Mouse (Mus musculus) layer of hippocampus, adult 9-10 months (tissue): ENCODE results near the gene Fstl4.
"Not testable (repeated sequence)": the region's sequence is repeated elsewhere in the genome, so short reads cannot be mapped to it uniquely, and the experiment has no call there.

Experiments
- DNase-seq: peaks from one replicate; pipeline ENCODE4 v3.0.0; 2022; ENCODE audit warnings: low spot score

Fstl4 gene

GRCm38 (mm10) chr11:53139666-53140065 is 375.2 kb downstream of the Fstl4 start:
- no peak for DNase-seq

GRCm38 (mm10) chr11:53140196-53140595 is 375.8 kb downstream of the Fstl4 start:
- no peak for DNase-seq

- no peak for DNase-seq
These were observed 376.4 kb downstream of the Fstl4 start for GRCm38 (mm10) chr11:53140722-53141400.

GRCm38 (mm10) chr11:53143522-53143921 is 379.1 kb downstream of the Fstl4 start:
- DNase-seq, result no peak

- no peak for DNase-seq
These were observed 380.1 kb downstream of the Fstl4 start for GRCm38 (mm10) chr11:53144506-53144905.

GRCm38 (mm10) chr11:53146290-53146689 is 381.9 kb downstream of the Fstl4 start:
- DNase-seq, result no peak

- DNase-seq, result no peak
These were observed 392.0 kb downstream of the Fstl4 start for GRCm38 (mm10) chr11:53156463-53156862.

GRCm38 (mm10) chr11:53157621-53158259 is 393.3 kb downstream of the Fstl4 start:
- DNase-seq, result no peak

- DNase-seq, result no peak
These were observed 398.0 kb downstream of the Fstl4 start for GRCm38 (mm10) chr11:53162385-53162784.

- no peak for DNase-seq
These were observed 402.0 kb downstream of the Fstl4 start for GRCm38 (mm10) chr11:53166478-53166877.

- DNase-seq, result no peak
These were observed 417.9 kb downstream of the Fstl4 start for GRCm38 (mm10) chr11:53182177-53182852.

GRCm38 (mm10) chr11:53182858-53183257 is 418.4 kb downstream of the Fstl4 start:
- DNase-seq, result no peak

GRCm38 (mm10) chr11:53184046-53184445 is 419.6 kb downstream of the Fstl4 start:
- no peak for DNase-seq

GRCm38 (mm10) chr11:53184698-53185097 is 420.3 kb downstream of the Fstl4 start:
- DNase-seq, result no peak

GRCm38 (mm10) chr11:53187427-53188140 is 423.1 kb downstream of the Fstl4 start:
- DNase-seq, result no peak

GRCm38 (mm10) chr11:53196551-53196950 is 432.1 kb downstream of the Fstl4 start:
- DNase-seq, result not testable (repeated sequence)

GRCm38 (mm10) chr11:53197111-53197510 is 432.7 kb downstream of the Fstl4 start:
- DNase-seq, result no peak

- DNase-seq, result no peak
These were observed 438.2 kb downstream of the Fstl4 start for GRCm38 (mm10) chr11:53202459-53203250.

- no peak for DNase-seq
These were observed 446.4 kb downstream of the Fstl4 start for GRCm38 (mm10) chr11:53210876-53211275.

GRCm38 (mm10) chr11:53229011-53229410 is 464.6 kb downstream of the Fstl4 start:
- DNase-seq, result peak; percentile 40

GRCm38 (mm10) chr11:53231836-53232235 is 467.4 kb downstream of the Fstl4 start:
- no peak for DNase-seq

GRCm38 (mm10) chr11:53233590-53233989 is 469.2 kb downstream of the Fstl4 start:
- no peak for DNase-seq
